Mouse (Mus musculus) liver, embryonic 13.5 days (tissue): ENCODE data around the gene Nlrp6. TPM values are rescaled to one million over a fixed set of nuclear protein-coding genes. Genes with fewer than 3 reads are reported as not detected.

Experiments used
- ATAC-seq: fragments of 200-750 bp; cut with Nextera tagmentation; 2 replicates; pipeline ENCODE4 v1.8.0; 2017; ENCODE audit warnings: low read depth, mild to moderate bottlenecking, moderate number of reproducible peaks, moderate library complexity
- DNase-seq: peaks from one replicate; pipeline ENCODE4 v3.0.0; 2022
- H3K27ac ChIP-seq: fragments of 300-500 bp; sonication (generic); 2 replicates; pipeline ENCODE4 v1.5.1; 2015; ENCODE audit warnings: moderate library complexity, mild to moderate bottlenecking, inconsistent platforms
- H3K27me3 ChIP-seq: fragments of 300-500 bp; sonication (generic); 2 replicates; pipeline ENCODE4 v1.6.1; 2015; ENCODE audit warnings: mild to moderate bottlenecking, inconsistent platforms
- H3K36me3 ChIP-seq: fragments of 300-500 bp; sonication (generic); 2 replicates; pipeline ENCODE4 v1.6.1; 2015; ENCODE audit warnings: mild to moderate bottlenecking, inconsistent platforms
- H3K4me1 ChIP-seq: fragments of 300-500 bp; sonication (generic); replicated peaks from 2 replicates; pipeline ENCODE4 v1.6.1; 2015; ENCODE audit warnings: inconsistent platforms
- H3K4me2 ChIP-seq: fragments of 300-500 bp; sonication (generic); 2 replicates; pipeline ENCODE4 v1.6.1; 2015; ENCODE audit warnings: inconsistent platforms, mild to moderate bottlenecking, moderate library complexity
- H3K4me3 ChIP-seq: fragments of 300-500 bp; sonication (generic); replicated peaks from 2 replicates; pipeline ENCODE4 v1.5.1; 2015; ENCODE audit warnings: mild to moderate bottlenecking, inconsistent platforms
- H3K9ac ChIP-seq: fragments of 300-500 bp; sonication (generic); 2 replicates; pipeline ENCODE4 v1.6.1; 2015; ENCODE audit warnings: mild to moderate bottlenecking, inconsistent platforms
- H3K9me3 ChIP-seq: fragments of 300-500 bp; sonication (generic); replicated peaks from 2 replicates; pipeline ENCODE4 v1.6.1; 2016; ENCODE audit warnings: inconsistent platforms
- WGBS: fragments of 180-500 bp; shearing (Covaris S2); methylation state at CpG from one replicate; pipeline ENCODE4 v1.1.7; 2015; ENCODE audit not compliant: insufficient replicate concordance; 5-methylcytosine and 5-hydroxymethylcytosine counted together
- polyA plus RNA-seq: library from polyadenylated mRNA; unstranded; fragments of >200 nt; fragmentation: Nextera tagmentation; extraction: Ambion mirVana; gene quantifications from 2 replicates; pipeline ENCODE4 v1.2.1, GENCODE M21; 2015

Gene Nlrp6
- polyA plus RNA-seq, 1 experiment from 2014 or later = 1.6 TPM

GRCm38 (mm10) chr7:140951051-140951450, 30.3 kb downstream of the Nlrp6 start:
- H3K4me3 ChIP-seq = no peak overlapping the region
- H3K27ac ChIP-seq = peak overlapping the region; percentile 22; the same call in 1 of the 2 replicates
- H3K27me3 ChIP-seq = no peaks in the 10 kb centered on the region
- peaks cover 26% of the 10 kb centered on the region for H3K36me3 ChIP-seq
- 67% methylated on average over 8 of the region's 8 CpGs for WGBS
- H3K4me1 ChIP-seq = peaks cover 68% of the 10 kb centered on the region
- no peak overlapping the region for H3K9ac ChIP-seq
- no peaks in the 10 kb centered on the region for H3K9me3 ChIP-seq
- DNase-seq (no peak), ATAC-seq (no peak)
- H3K4me2 ChIP-seq = no peak overlapping the region

GRCm38 (mm10) chr7:140951765-140952164, 31.1 kb downstream of the Nlrp6 start:
- WGBS = 61% methylated on average over 6 of the region's 6 CpGs
- Histone ChIP-seq H3K36me3 (peaks cover 25% of the 10 kb centered on the region), H3K4me2 (no peak overlapping the region), H3K27me3 (no peaks in the 10 kb centered on the region), H3K4me1 (peaks cover 68% of the 10 kb centered on the region), H3K9ac (no peak overlapping the region), H3K27ac (no peak overlapping the region), H3K9me3 (no peaks in the 10 kb centered on the region), H3K4me3 (no peak overlapping the region)
- ATAC-seq (no peak), DNase-seq (no peak)

GRCm38 (mm10) chr7:140952441-140952840, 31.7 kb downstream of the Nlrp6 start:
- no peaks in the 10 kb centered on the region for H3K9me3 ChIP-seq
- no peak overlapping the region; the same call in 1 of the 2 replicates for H3K9ac ChIP-seq
- H3K4me2 ChIP-seq = no peak overlapping the region
- H3K4me3 ChIP-seq = no peak overlapping the region
- WGBS = 58% methylated on average over 7 of the region's 7 CpGs
- DNase-seq (no peak), ATAC-seq (no peak)
- H3K27me3 ChIP-seq = no peaks in the 10 kb centered on the region
- H3K27ac ChIP-seq = no peak overlapping the region
- H3K4me1 ChIP-seq = peaks cover 61% of the 10 kb centered on the region
- peaks cover 24% of the 10 kb centered on the region for H3K36me3 ChIP-seq

GRCm38 (mm10) chr7:140953133-140953532, 32.4 kb downstream of the Nlrp6 start:
- Histone ChIP-seq H3K9me3 (no peaks in the 10 kb centered on the region), H3K4me1 (peaks cover 54% of the 10 kb centered on the region), H3K36me3 (peaks cover 19% of the 10 kb centered on the region), H3K4me3 (0 out of 2 replicates have a peak overlapping the region, but pooled peaks have one; percentile 60), H3K27ac (peak overlapping the region; percentile 18; the same call in 1 of the 2 replicates), H3K9ac (no peak overlapping the region), H3K4me2 (peak overlapping the region; percentile 66; the same call in 1 of the 2 replicates), H3K27me3 (no peaks in the 10 kb centered on the region)
- ATAC-seq (no peak), DNase-seq (no peak)
- WGBS = 51% methylated on average over 11 of the region's 11 CpGs

GRCm38 (mm10) chr7:140953800-140954732, 33.4 kb downstream of the Nlrp6 start:
- Histone ChIP-seq H3K27me3 (no peaks in the 10 kb centered on the region), H3K9me3 (no peaks in the 10 kb centered on the region), H3K4me2 (peak overlapping the region; percentile 66), H3K4me3 (peak overlapping the region; percentile 60), H3K36me3 (peaks cover 10% of the 10 kb centered on the region), H3K27ac (peak overlapping the region; percentile 56), H3K4me1 (peaks cover 57% of the 10 kb centered on the region), H3K9ac (peak overlapping the region; percentile 46; the same call in 1 of the 2 replicates)
- ATAC-seq = no peak
- no peak for DNase-seq
- WGBS = 27% methylated on average over 15 of the region's 15 CpGs

GRCm38 (mm10) chr7:140954733-140955071, 34.0 kb downstream of the Nlrp6 start:
- Histone ChIP-seq H3K4me2 (peak overlapping the region; percentile 66), H3K4me3 (peak overlapping the region; percentile 60), H3K9ac (peak overlapping the region; percentile 68), H3K27me3 (no peaks in the 10 kb centered on the region), H3K36me3 (0 out of 2 replicates have a peak, but pooled peaks cover 7% of the 10 kb centered on the region), H3K4me1 (peaks cover 57% of the 10 kb centered on the region), H3K27ac (peak overlapping the region; percentile 56), H3K9me3 (no peaks in the 10 kb centered on the region)
- 7% methylated on average over 9 of the region's 9 CpGs for WGBS
- DNase-seq (no peak), ATAC-seq (peak; percentile 28; the same call in 1 of the 2 replicates)

- Histone ChIP-seq H3K4me1 (peaks cover 55% of the 10 kb centered on the region), H3K27me3 (no peaks in the 10 kb centered on the region), H3K4me3 (peak overlapping the region; percentile 60), H3K36me3 (0 out of 2 replicates have a peak, but pooled peaks cover 4% of the 10 kb centered on the region), H3K9ac (peak overlapping the region; percentile 68), H3K4me2 (peak overlapping the region; percentile 66), H3K9me3 (no peaks in the 10 kb centered on the region), H3K27ac (peak overlapping the region; percentile 83)
- 10% methylated on average over 17 of the region's 17 CpGs for WGBS
- DNase-seq = no peak
- peak; percentile 27 for ATAC-seq
These were observed 34.6 kb downstream of the Nlrp6 start for GRCm38 (mm10) chr7:140955342-140955741.

GRCm38 (mm10) chr7:140955758-140956555, 35.3 kb downstream of the Nlrp6 start, which contains the start of the genes Gm45717 and Ifitm2:
Gene Gm45717 (minus strand): TSS chr7:140955937.
Gene Ifitm2 (minus strand): TSS chr7:140955987.
- Histone ChIP-seq H3K36me3 (0 out of 2 replicates have a peak, but pooled peaks cover 4% of the 10 kb centered on the region), H3K4me3 (peak within 1 kb of the TSS; percentile 60), H3K4me1 (peaks cover 50% of the 10 kb centered on the region), H3K27ac (peak within 1 kb of the TSS; percentile 83), H3K9ac (peak within 1 kb of the TSS; percentile 68), H3K27me3 (no peaks in the 10 kb centered on the region), H3K4me2 (peak within 1 kb of the TSS; percentile 66), H3K9me3 (no peaks in the 10 kb centered on the region)
- WGBS = 13% methylated on average over 11 of the region's 11 CpGs
- ATAC-seq = peak; percentile 71
- peak; percentile 27 for DNase-seq

- DNase-seq = no peak
- 0 out of 2 replicates have a peak, but pooled peaks cover 4% of the 10 kb centered on the region for H3K36me3 ChIP-seq
- ATAC-seq = no peak
- H3K4me3 ChIP-seq = no peak overlapping the region
- H3K4me2 ChIP-seq = peak overlapping the region; percentile 66; the same call in 1 of the 2 replicates
- WGBS = 51% methylated on average over 6 of the region's 6 CpGs
- H3K27ac ChIP-seq = peak overlapping the region; percentile 83
- peaks cover 45% of the 10 kb centered on the region for H3K4me1 ChIP-seq
- H3K9ac ChIP-seq = no peak overlapping the region
- no peaks in the 10 kb centered on the region for H3K27me3 ChIP-seq
- H3K9me3 ChIP-seq = no peaks in the 10 kb centered on the region
These were observed 35.8 kb downstream of the Nlrp6 start for GRCm38 (mm10) chr7:140956556-140956869.

GRCm38 (mm10) chr7:140959181-140959901, 38.6 kb downstream of the Nlrp6 start:
- no peak overlapping the region for H3K4me2 ChIP-seq
- no peaks in the 10 kb centered on the region for H3K27me3 ChIP-seq
- 11% methylated on average over 9 of the region's 9 CpGs for WGBS
- H3K9me3 ChIP-seq = no peaks in the 10 kb centered on the region
- DNase-seq (no peak), ATAC-seq (no peak)
- no peak overlapping the region for H3K9ac ChIP-seq
- H3K27ac ChIP-seq = no peak overlapping the region
- H3K4me1 ChIP-seq = peaks cover 26% of the 10 kb centered on the region
- H3K4me3 ChIP-seq = no peak overlapping the region
- no peaks in the 10 kb centered on the region for H3K36me3 ChIP-seq
